8 mouse cellular contexts compared by ENCODE assay signal in the genomic region with DNA sequence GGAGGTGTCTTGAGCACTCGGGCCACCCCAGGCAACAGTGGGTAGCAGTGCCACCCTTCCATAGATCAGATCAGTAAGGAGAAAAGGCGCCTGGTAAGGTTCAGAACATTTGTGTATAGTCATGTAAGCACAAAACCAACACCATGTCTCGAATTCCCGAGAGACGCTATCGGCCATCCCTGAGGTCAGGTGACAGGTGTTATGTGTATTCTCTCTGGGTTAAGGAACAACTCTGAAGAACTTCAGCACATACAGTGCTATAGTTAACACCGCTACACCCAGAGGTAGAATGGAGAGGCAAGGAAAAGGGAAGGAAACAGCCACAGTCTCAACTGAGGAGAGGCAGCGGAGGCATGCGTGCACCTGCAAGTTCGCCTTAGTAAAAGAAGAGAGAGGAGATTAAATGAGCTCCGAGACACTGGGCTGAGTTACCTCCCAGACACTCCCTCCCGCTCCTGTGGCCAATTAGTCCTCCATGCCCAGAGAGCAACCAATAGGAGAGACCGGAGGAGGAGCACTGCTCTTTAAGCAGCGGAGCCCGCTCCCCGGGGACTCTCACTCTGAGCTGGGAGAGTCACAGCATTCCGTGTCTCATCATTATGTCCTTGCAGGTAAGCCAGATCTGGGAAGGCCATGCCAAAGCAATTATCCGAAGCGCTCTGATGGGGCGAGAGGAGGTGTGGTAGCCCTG. TPM values are rescaled to one million over a fixed set of nuclear protein-coding genes. Genes with fewer than 3 reads are reported as not detected.
DNase-seq lines count a peak whose midpoint lies in the region; ATAC-seq lines count a peak whose summit lies in the region.

TSS of gene Acbd7 (plus strand) at position 558 of the 691 bp plus-strand sequence.

- peak within 1 kb of the TSS; percentile 57 for H3K4me2 ChIP-seq in forebrain, embryonic 14.5 days (ENCODE audit: low read length)

- no peaks in the 10 kb centered on the region for H3K36me3 ChIP-seq in forebrain, embryonic 14.5 days (ENCODE audit: control insufficient read depth, insufficient read depth, low read length)
- H3K36me3 ChIP-seq in hindbrain, embryonic 10.5 days = no peaks in the 10 kb centered on the region

- H3K9ac ChIP-seq in forebrain, embryonic 14.5 days (ENCODE audit: low read length) = peak within 1 kb of the TSS; percentile 42

- H3K27me3 ChIP-seq in forebrain, embryonic 14.5 days (replicated peaks; ENCODE audit: control insufficient read depth, insufficient read depth, low read length) = 0 out of 2 replicates have a peak, but pooled peaks cover 3% of the 10 kb centered on the region
- peaks cover 14% of the 10 kb centered on the region for H3K27me3 ChIP-seq in hindbrain, embryonic 10.5 days (ENCODE audit: insufficient read depth, poor library complexity, severe bottlenecking)

- DNase-seq in MEL-GATA-1-ER (ENCODE audit: extremely low read depth, low read depth) = peak; percentile 87
- peak; percentile 22 for DNase-seq in cerebellum, adult 11 months
- DNase-seq in forebrain, embryonic 14.5 days (ENCODE audit: low spot score) = peak; percentile 78
- DNase-seq in hindbrain, embryonic 10.5 days (ENCODE audit: low spot score) = peak; percentile 52
- peak; percentile 37 to 63 for DNase-seq in layer of hippocampus, postnatal 10 days (ENCODE audit: low spot score in 2 of 2)
- peak; percentile 45 for DNase-seq in lung, postnatal 14 days
- DNase-seq in retina, embryonic 14.5 days (ENCODE audit: low spot score) = peak; percentile 73
- DNase-seq in thymus, postnatal 25 days = peak; percentile 65

- H3K27ac ChIP-seq in forebrain, embryonic 14.5 days (ENCODE audit: low read depth, low read length) = no peak within 1 kb of the TSS
- H3K27ac ChIP-seq in hindbrain, embryonic 10.5 days = no peak within 1 kb of the TSS

- ATAC-seq in forebrain, embryonic 14.5 days = no peak; the same call in 1 of the 2 replicates

- peaks cover 13% of the 10 kb centered on the region for H3K4me1 ChIP-seq in forebrain, embryonic 14.5 days (ENCODE audit: control insufficient read depth, insufficient read depth, low read length)
- peaks cover 21% of the 10 kb centered on the region for H3K4me1 ChIP-seq in hindbrain, embryonic 10.5 days (replicated peaks)

- H3K9me3 ChIP-seq in forebrain, embryonic 14.5 days (replicated peaks; ENCODE audit: control insufficient read depth, low read length) = no peaks in the 10 kb centered on the region
- H3K9me3 ChIP-seq in hindbrain, embryonic 10.5 days = no peaks in the 10 kb centered on the region

- H3K4me3 ChIP-seq in forebrain, embryonic 14.5 days (ENCODE audit: low read depth, low read length) = peak within 1 kb of the TSS; percentile 17
- H3K4me3 ChIP-seq in hindbrain, embryonic 10.5 days = peak within 1 kb of the TSS; percentile 48

- WGBS in forebrain, embryonic 14.5 days = 3% methylated on average over 20 of the region's 20 CpGs
- 9% methylated on average over 20 of the region's 20 CpGs for WGBS in hindbrain, embryonic 10.5 days

RNA-seq across cellular contexts. Expression of gene Acbd7, which starts in this region (rescaled TPM):
- polyA plus RNA-seq in forebrain, embryonic 14.5 days (2014; fragmentation: Nextera tagmentation; extraction: Ambion mirVana) = 1.7 and 1.8 TPM in 2 replicates
- polyA plus RNA-seq in hindbrain, embryonic 10.5 days (2016; fragmentation: Nextera tagmentation; extraction: Ambion mirVana) = 0.67 TPM in 1 of 2 replicates, not detected in the other
- 1 to 10 TPM; 1.9 to 2.0 TPM for total RNA-seq in layer of hippocampus, postnatal 10 days (2021)

Comparison
In these comparisons a context has a peak if more than half of its experiments do, and no peak if none do; other contexts are left out.
1. Peak in DNase-seq and H3K4me3 ChIP-seq in hindbrain, embryonic 10.5 days; RNA of the gene not detected or under 1 TPM.
2. DNase-seq: peak in every context shown above with its lines; median percentile 87 in MEL-GATA-1-ER; 78 in forebrain, embryonic 14.5 days; 73 in retina, embryonic 14.5 days; 65 in thymus, postnatal 25 days; 52 in hindbrain, embryonic 10.5 days; 50 in layer of hippocampus, postnatal 10 days; 45 in lung, postnatal 14 days; 22 in cerebellum, adult 11 months.